Mouse (Mus musculus): Measurements from ENCODE around the gene D17H6S53E. TPM values are rescaled to one million over a fixed set of nuclear protein-coding genes. Genes with fewer than 3 reads are reported as not detected.

The D17H6S53E gene
- polyA plus RNA-seq, 1 experiment from 2014 or later: 9.7 TPM

DNA sequence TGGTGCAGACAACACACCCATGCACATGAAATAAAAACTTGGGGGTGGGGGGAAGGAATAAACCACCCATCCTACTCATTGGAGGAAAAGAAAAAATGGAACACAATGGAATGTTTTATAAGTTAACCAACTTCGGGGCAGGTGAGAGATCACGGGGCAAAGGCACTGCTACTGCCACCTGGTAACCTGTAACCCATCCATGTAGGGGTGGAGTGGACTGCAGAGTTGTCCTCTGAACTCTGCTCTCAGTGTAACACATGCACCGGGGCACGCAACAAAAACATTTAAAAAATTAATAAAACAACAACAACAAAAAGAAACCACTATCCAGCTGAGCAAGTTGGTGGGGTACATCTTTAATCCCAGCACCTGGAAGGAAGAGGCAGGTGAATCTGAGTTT is 25.9 kb downstream of the D17H6S53E start:
- Histone ChIP-seq H3K4me1 (ENCODE audit: control insufficient read depth, insufficient read depth, low read length) (no peaks in the 10 kb centered on the region), H3K4me2 (ENCODE audit: low read depth, low read length) (no peak overlapping the region), H3K9me3 (ENCODE audit: control insufficient read depth, low read length) (no peaks in the 10 kb centered on the region), H3K9ac (replicated peaks; ENCODE audit: low read depth, low read length) (no peak overlapping the region), H3K27ac (ENCODE audit: low read depth, low read length) (no peak overlapping the region), H3K4me3 (ENCODE audit: low read depth, low read length) (no peak overlapping the region), H3K27me3 (ENCODE audit: control insufficient read depth, insufficient read depth, low read length) (no peaks in the 10 kb centered on the region), H3K36me3 (ENCODE audit: control insufficient read depth, insufficient read depth, low read length) (peaks cover 95% of the 10 kb centered on the region)
- ATAC-seq (ENCODE audit: low read depth): no peak
- WGBS: 96% methylated on average over 4 of the region's 4 CpGs

DNA sequence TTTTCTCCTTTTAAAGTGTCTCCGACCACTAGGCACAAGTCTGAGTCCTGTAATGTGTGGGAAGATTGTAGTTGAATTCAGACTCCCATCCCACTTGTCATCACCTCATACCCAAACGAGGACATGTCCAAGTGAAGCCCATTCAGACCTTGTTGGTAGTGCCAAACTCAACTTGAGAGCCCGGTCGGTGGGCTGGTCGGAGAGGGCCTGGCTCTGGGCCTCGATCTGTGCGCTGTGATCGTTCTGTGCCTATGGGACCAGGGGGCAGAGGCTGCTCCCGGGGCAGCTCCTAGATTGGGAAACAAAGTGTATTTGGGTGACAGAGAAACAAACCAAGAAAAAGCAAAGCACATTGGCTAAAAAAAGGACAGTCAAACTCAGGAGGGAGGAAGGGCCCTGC is 26.9 kb downstream of the D17H6S53E start:
- no peak for ATAC-seq (ENCODE audit: low read depth)
- WGBS: 95% methylated on average over 9 of the region's 9 CpGs
- no peak overlapping the region for H3K4me2 ChIP-seq (ENCODE audit: low read depth, low read length)

DNA sequence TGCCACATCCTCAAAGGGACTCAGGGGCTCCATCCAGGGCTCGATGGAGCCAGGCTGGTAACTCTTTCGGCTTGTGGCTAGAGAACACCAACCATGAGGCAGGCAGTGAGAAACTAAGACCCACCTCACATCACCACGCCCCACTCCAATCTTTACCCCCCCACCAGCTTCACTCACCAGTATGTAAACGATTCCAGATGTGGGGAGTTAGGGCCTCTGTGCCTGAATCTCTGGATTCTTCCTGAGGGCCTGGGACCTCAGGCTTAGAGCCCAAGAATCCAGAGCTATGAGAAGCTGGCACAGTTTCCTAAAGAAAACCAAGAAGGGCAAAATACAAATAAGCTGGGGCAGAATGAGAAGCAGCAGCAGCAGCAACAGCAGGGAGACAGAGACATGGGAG is 27.8 kb downstream of the D17H6S53E start:
- Histone ChIP-seq H3K9ac (replicated peaks; ENCODE audit: low read depth, low read length) (no peak overlapping the region), H3K36me3 (ENCODE audit: control insufficient read depth, insufficient read depth, low read length) (peaks cover 98% of the 10 kb centered on the region), H3K9me3 (ENCODE audit: control insufficient read depth, low read length) (no peaks in the 10 kb centered on the region), H3K27me3 (ENCODE audit: control insufficient read depth, insufficient read depth, low read length) (no peaks in the 10 kb centered on the region), H3K4me2 (ENCODE audit: low read depth, low read length) (no peak overlapping the region), H3K4me3 (ENCODE audit: low read depth, low read length) (no peak overlapping the region), H3K27ac (ENCODE audit: low read depth, low read length) (no peak overlapping the region), H3K4me1 (ENCODE audit: control insufficient read depth, insufficient read depth, low read length) (no peaks in the 10 kb centered on the region)
- 97% methylated on average over 4 of the region's 4 CpGs for WGBS
- ATAC-seq (ENCODE audit: low read depth): no peak

More for the DNA sequence above, 26.9 kb downstream of the D17H6S53E start:
- H3K27me3 ChIP-seq (ENCODE audit: control insufficient read depth, insufficient read depth, low read length): no peaks in the 10 kb centered on the region
- H3K9ac ChIP-seq (replicated peaks; ENCODE audit: low read depth, low read length): no peak overlapping the region
- no peak overlapping the region for H3K4me3 ChIP-seq (ENCODE audit: low read depth, low read length)
- H3K9me3 ChIP-seq (ENCODE audit: control insufficient read depth, low read length): no peaks in the 10 kb centered on the region
- H3K27ac ChIP-seq (ENCODE audit: low read depth, low read length): no peak overlapping the region
- peaks cover 97% of the 10 kb centered on the region for H3K36me3 ChIP-seq (ENCODE audit: control insufficient read depth, insufficient read depth, low read length)
- no peaks in the 10 kb centered on the region for H3K4me1 ChIP-seq (ENCODE audit: control insufficient read depth, insufficient read depth, low read length)

DNA sequence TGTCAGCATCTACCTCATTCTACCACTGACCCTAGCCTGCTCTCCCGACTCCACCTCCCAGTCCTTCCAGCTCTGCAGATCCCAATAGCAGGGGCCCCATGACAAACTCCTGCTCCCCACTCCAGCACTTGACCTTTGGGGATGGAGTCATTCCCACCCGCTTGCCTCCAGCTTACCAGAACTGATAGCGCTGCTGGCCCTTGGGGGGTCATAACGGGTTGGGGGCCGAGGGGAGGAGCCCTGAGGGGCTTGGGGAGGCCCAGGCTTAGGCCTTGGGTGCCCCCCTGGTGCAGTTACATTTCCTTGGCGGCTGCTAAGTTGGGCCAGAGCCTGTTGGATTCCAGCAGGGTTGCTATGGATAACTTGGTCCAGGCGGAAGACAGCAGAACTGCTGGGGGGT is 28.4 kb downstream of the D17H6S53E start:
- no peak overlapping the region for H3K4me2 ChIP-seq (ENCODE audit: low read depth, low read length)
- no peaks in the 10 kb centered on the region for H3K27me3 ChIP-seq (ENCODE audit: control insufficient read depth, insufficient read depth, low read length)
- peaks cover 98% of the 10 kb centered on the region for H3K36me3 ChIP-seq (ENCODE audit: control insufficient read depth, insufficient read depth, low read length)
- no peak overlapping the region for H3K4me3 ChIP-seq (ENCODE audit: low read depth, low read length)
- no peak for ATAC-seq (ENCODE audit: low read depth)
- H3K9me3 ChIP-seq (ENCODE audit: control insufficient read depth, low read length): no peaks in the 10 kb centered on the region
- no peak overlapping the region for H3K9ac ChIP-seq (replicated peaks; ENCODE audit: low read depth, low read length)
- H3K4me1 ChIP-seq (ENCODE audit: control insufficient read depth, insufficient read depth, low read length): no peaks in the 10 kb centered on the region
- H3K27ac ChIP-seq (ENCODE audit: low read depth, low read length): no peak overlapping the region
- 79% methylated on average over 7 of the region's 7 CpGs for WGBS

DNA sequence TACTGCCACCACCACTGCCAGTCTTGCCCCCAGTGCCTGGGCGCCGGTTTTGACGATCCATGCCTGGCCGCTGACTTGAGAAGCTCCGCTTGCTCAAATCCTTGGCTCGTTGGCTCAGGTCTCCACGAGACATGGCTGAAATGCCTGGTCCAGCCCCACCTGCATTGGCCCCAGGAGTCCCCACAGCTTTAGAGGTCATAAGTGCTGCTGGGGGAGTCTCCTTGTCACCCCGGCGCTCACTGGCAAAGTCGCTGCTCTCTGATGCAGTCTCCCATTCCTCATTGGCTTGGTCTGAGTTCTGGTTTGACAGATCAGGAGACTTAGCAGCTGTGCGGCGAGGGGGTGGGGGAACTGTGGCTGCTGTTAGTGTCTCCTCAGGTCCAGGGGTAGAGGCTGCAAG is 29.3 kb downstream of the D17H6S53E start:
- Histone ChIP-seq H3K4me1 (ENCODE audit: control insufficient read depth, insufficient read depth, low read length) (no peaks in the 10 kb centered on the region), H3K4me2 (ENCODE audit: low read depth, low read length) (no peak overlapping the region), H3K27ac (ENCODE audit: low read depth, low read length) (no peak overlapping the region), H3K4me3 (ENCODE audit: low read depth, low read length) (no peak overlapping the region), H3K36me3 (ENCODE audit: control insufficient read depth, insufficient read depth, low read length) (peaks cover 98% of the 10 kb centered on the region), H3K9ac (replicated peaks; ENCODE audit: low read depth, low read length) (no peak overlapping the region), H3K9me3 (ENCODE audit: control insufficient read depth, low read length) (no peaks in the 10 kb centered on the region), H3K27me3 (ENCODE audit: control insufficient read depth, insufficient read depth, low read length) (no peaks in the 10 kb centered on the region)
- ATAC-seq (ENCODE audit: low read depth): no peak
- WGBS: 93% methylated on average over 12 of the region's 12 CpGs

DNA sequence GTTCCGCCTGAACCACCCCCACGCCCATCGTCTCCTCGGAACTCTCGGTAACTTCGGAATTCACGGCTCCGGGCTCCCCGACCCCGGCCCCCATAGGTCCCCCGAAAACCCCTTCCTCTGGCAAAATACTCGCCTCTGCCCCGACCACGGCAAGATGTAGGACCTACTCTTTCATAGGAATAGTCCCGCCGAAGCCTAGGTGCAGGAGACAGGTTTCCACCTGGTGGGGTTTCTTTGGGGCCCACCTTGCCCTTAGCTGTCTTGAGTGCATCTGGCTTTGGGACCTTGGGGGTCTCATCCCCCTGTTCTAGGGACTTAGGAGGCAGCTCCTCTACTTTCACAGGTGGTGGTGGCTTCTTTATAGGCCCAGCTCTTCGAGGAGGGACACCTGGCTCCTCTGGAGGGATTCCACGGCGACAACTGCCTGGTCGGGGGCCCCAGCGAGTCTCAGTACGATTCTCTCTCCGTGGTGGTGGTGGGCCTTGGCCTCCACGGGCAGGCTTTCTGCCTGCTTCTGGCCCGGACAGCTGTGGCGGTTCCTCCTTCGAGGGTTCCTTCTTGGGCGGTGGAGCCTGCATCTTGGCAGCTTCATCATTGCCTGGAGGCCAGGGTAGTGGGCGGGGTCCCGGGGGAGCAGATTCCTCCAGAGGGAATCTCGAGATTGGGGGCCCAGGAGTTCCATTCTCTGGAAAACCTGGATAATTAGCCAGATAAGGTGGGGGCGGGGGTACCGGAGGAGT is 30.5 kb downstream of the D17H6S53E start:
- WGBS: 92% methylated on average over 33 of the region's 33 CpGs
- H3K4me1 ChIP-seq (ENCODE audit: control insufficient read depth, insufficient read depth, low read length): peaks cover under 1% of the 10 kb centered on the region; the same call in 1 of the 2 replicates
- ATAC-seq (ENCODE audit: low read depth): no peak

DNA sequence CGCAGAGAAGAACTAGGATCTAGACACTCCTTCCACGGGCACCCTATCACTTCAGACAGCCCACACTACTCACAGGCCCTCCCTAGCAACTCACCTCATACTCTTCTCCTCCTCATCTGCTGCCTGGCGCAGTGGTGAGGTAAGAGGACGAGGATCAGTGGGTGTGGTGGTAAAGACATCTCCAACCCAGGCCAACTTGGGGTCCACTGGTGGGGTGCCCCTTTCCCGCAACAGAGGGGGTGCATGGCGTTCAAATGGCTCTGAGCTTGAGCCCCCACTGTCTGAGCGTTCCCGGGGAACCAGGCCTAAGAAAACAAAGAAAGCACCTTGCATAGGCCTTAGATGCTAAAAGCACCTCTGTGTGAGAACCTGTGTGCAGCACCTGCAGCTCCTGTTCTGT is 31.1 kb downstream of the D17H6S53E start:
- H3K4me3 ChIP-seq (ENCODE audit: low read depth, low read length): no peak overlapping the region
- no peaks in the 10 kb centered on the region for H3K9me3 ChIP-seq (ENCODE audit: control insufficient read depth, low read length)
- H3K36me3 ChIP-seq (ENCODE audit: control insufficient read depth, insufficient read depth, low read length): peaks cover 97% of the 10 kb centered on the region
- 94% methylated on average over 8 of the region's 8 CpGs for WGBS
- no peak overlapping the region for H3K4me2 ChIP-seq (ENCODE audit: low read depth, low read length)
- H3K27ac ChIP-seq (ENCODE audit: low read depth, low read length): no peak overlapping the region
- H3K27me3 ChIP-seq (ENCODE audit: control insufficient read depth, insufficient read depth, low read length): no peaks in the 10 kb centered on the region
- no peak for ATAC-seq (ENCODE audit: low read depth)
- peaks cover 7% of the 10 kb centered on the region; the same call in 1 of the 2 replicates for H3K4me1 ChIP-seq (ENCODE audit: control insufficient read depth, insufficient read depth, low read length)
- H3K9ac ChIP-seq (replicated peaks; ENCODE audit: low read depth, low read length): no peak overlapping the region

More for the DNA sequence above, 30.5 kb downstream of the D17H6S53E start:
- Histone ChIP-seq H3K4me2 (ENCODE audit: low read depth, low read length) (no peak overlapping the region), H3K9ac (replicated peaks; ENCODE audit: low read depth, low read length) (no peak overlapping the region), H3K4me3 (ENCODE audit: low read depth, low read length) (no peak overlapping the region), H3K9me3 (ENCODE audit: control insufficient read depth, low read length) (no peaks in the 10 kb centered on the region), H3K27me3 (ENCODE audit: control insufficient read depth, insufficient read depth, low read length) (no peaks in the 10 kb centered on the region), H3K36me3 (ENCODE audit: control insufficient read depth, insufficient read depth, low read length) (peaks cover 100% of the 10 kb centered on the region), H3K27ac (ENCODE audit: low read depth, low read length) (no peak overlapping the region)

DNA sequence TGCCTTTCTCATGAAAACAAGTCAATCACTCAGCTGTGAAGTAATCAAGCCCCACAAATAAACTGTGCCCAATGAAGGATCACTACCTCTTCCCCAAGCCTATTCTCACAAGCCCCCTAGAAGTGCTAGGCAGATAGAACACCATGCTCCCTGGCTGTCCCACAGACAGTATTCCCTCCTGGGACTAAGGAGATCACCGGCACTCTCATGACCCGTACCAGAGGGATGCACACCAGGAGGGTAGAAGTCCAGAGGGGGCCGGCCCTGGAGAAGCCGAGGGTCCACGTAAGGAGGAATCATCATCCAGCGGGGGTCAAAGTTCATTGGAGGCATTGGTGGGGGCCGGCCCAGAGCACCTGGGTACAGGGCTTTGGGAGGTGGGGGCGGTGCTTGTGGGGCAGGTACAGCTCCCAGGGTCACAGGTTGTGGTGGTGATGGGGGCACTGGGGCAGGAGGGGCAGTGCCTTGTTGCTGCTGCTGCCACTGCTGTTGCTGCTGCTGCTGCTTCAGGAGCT is 31.5 kb downstream of the D17H6S53E start:
- H3K4me1 ChIP-seq (ENCODE audit: control insufficient read depth, insufficient read depth, low read length): peaks cover 11% of the 10 kb centered on the region; the same call in 1 of the 2 replicates
- peaks cover 92% of the 10 kb centered on the region for H3K36me3 ChIP-seq (ENCODE audit: control insufficient read depth, insufficient read depth, low read length)
- H3K27me3 ChIP-seq (ENCODE audit: control insufficient read depth, insufficient read depth, low read length): no peaks in the 10 kb centered on the region
- 93% methylated on average over 8 of the region's 8 CpGs for WGBS
- H3K9me3 ChIP-seq (ENCODE audit: control insufficient read depth, low read length): no peaks in the 10 kb centered on the region
- H3K9ac ChIP-seq (replicated peaks; ENCODE audit: low read depth, low read length): no peak overlapping the region
- no peak for ATAC-seq (ENCODE audit: low read depth)
- H3K4me3 ChIP-seq (ENCODE audit: low read depth, low read length): no peak overlapping the region
- H3K27ac ChIP-seq (ENCODE audit: low read depth, low read length): no peak overlapping the region
- H3K4me2 ChIP-seq (ENCODE audit: low read depth, low read length): no peak overlapping the region

DNA sequence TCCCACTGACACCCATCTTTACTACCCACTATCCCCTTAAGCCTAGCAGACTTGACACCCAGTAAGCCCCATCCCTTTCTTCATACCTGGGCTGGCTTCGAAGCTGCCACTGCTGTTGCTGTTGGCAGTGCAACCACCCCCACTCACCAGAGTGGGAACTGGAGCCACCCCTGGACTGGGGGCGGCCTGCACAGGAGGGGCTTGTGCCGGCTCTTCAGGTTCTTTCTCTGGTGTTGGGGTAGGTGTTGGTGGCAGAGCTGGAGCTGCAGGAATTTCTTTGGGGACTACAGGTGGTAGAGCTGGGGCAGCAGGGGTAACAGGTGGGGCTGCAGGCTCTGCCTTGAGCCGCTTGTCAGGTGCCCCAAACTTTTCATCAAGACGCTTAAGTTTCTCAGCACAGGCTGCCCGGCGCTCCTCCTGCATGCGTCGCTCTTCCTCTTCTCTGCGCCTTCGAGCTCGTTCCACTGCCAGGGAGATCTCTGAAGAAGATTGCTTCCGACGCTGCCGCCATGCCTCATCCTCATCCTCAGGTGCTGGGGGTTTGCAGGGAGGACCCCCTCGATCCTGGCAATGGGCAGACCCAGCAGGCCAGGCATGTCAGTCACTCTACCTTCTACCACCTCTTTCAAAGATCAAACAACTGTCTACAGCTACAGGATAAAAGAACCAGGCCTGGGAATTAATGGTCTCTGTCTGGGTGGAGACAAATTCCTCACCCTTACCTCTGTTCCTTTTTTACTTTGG is 32.8 kb downstream of the D17H6S53E start:
- H3K36me3 ChIP-seq (ENCODE audit: control insufficient read depth, insufficient read depth, low read length): peaks cover 79% of the 10 kb centered on the region
- H3K9ac ChIP-seq (replicated peaks; ENCODE audit: low read depth, low read length): no peak overlapping the region
- no peak overlapping the region for H3K4me3 ChIP-seq (ENCODE audit: low read depth, low read length)
- H3K27ac ChIP-seq (ENCODE audit: low read depth, low read length): no peak overlapping the region
- H3K4me2 ChIP-seq (ENCODE audit: low read depth, low read length): no peak overlapping the region
- H3K4me1 ChIP-seq (ENCODE audit: control insufficient read depth, insufficient read depth, low read length): peaks cover 17% of the 10 kb centered on the region; the same call in 1 of the 2 replicates
- H3K9me3 ChIP-seq (ENCODE audit: control insufficient read depth, low read length): no peaks in the 10 kb centered on the region
- 94% methylated on average over 16 of the region's 16 CpGs for WGBS
- no peak for ATAC-seq (ENCODE audit: low read depth)
- H3K27me3 ChIP-seq (ENCODE audit: control insufficient read depth, insufficient read depth, low read length): no peaks in the 10 kb centered on the region

All from neural tube, embryonic 14.5 days (tissue).